Mouse (Mus musculus): ENCODE measurements at regions not wholly inside any gene's neighbourhood (a gene's known extent, or its start where the extent isn't known, plus 50 kb on each side); places are given as distances from the start of the nearest gene placed in this dataset.
A peak's percentile ranks its signal among the peaks of the same experiment; 100 is the strongest.
"Not testable (repeated sequence)": the region's sequence is repeated elsewhere in the genome, so short reads cannot be mapped to it uniquely, and the experiment has no call there.

GRCm38 (mm10) chr10:111592416-111593149 lies 86.5 kb downstream of the Phlda1 start:
- DNase-seq, result no peak

GRCm38 (mm10) chr10:111593280-111593679 lies 87.2 kb downstream of the Phlda1 start:
- DNase-seq, result no peak

GRCm38 (mm10) chr10:111594171-111594570 lies 88.1 kb downstream of the Phlda1 start:
- DNase-seq, result no peak

- no peak for DNase-seq
These were observed 88.6 kb downstream of the Phlda1 start for GRCm38 (mm10) chr10:111594651-111595050.

GRCm38 (mm10) chr10:111595513-111595995 lies 89.5 kb downstream of the Phlda1 start:
- DNase-seq, result no peak

- DNase-seq, result no peak
These were observed 92.6 kb downstream of the Phlda1 start for GRCm38 (mm10) chr10:111598650-111599049.

GRCm38 (mm10) chr10:111599297-111600250 lies 93.5 kb downstream of the Phlda1 start:
- no peak for DNase-seq

GRCm38 (mm10) chr10:111600251-111600620 lies 94.2 kb downstream of the Phlda1 start:
- peak; percentile 50 for DNase-seq

- DNase-seq, result peak; percentile 88
These were observed 94.6 kb downstream of the Phlda1 start for GRCm38 (mm10) chr10:111600677-111601099.

GRCm38 (mm10) chr10:111603166-111603565 lies 97.1 kb downstream of the Phlda1 start:
- no peak for DNase-seq

GRCm38 (mm10) chr10:111607381-111607780 lies 101.3 kb downstream of the Phlda1 start:
- not testable (repeated sequence) for DNase-seq

- no peak for DNase-seq
These were observed 102.5 kb downstream of the Phlda1 start for GRCm38 (mm10) chr10:111608385-111609093.

- DNase-seq, result no peak
These were observed 103.8 kb downstream of the Phlda1 start for GRCm38 (mm10) chr10:111609889-111610288.

- DNase-seq, result peak; percentile 30
These were observed 113.7 kb downstream of the Phlda1 start for GRCm38 (mm10) chr10:111619627-111620270.

- DNase-seq, result peak; percentile 28
These were observed 115.0 kb downstream of the Phlda1 start for GRCm38 (mm10) chr10:111620927-111621676.

- no peak for DNase-seq
These were observed 116.7 kb downstream of the Phlda1 start for GRCm38 (mm10) chr10:111622789-111623188.

GRCm38 (mm10) chr10:111624021-111624420 lies 117.9 kb downstream of the Phlda1 start:
- DNase-seq, result no peak

- no peak for DNase-seq
These were observed 118.5 kb downstream of the Phlda1 start for GRCm38 (mm10) chr10:111624624-111625023.

- DNase-seq, result no peak
These were observed 119.5 kb downstream of the Phlda1 start for GRCm38 (mm10) chr10:111625573-111625972.

GRCm38 (mm10) chr10:111626009-111626408 lies 119.9 kb downstream of the Phlda1 start:
- DNase-seq, result no peak

GRCm38 (mm10) chr10:111636283-111636682 lies 130.2 kb downstream of the Phlda1 start:
- DNase-seq, result peak; percentile 34

Data from lung, postnatal 36 days (tissue).